ENCODE assay signal across 8 mouse cellular contexts in the genomic region with DNA sequence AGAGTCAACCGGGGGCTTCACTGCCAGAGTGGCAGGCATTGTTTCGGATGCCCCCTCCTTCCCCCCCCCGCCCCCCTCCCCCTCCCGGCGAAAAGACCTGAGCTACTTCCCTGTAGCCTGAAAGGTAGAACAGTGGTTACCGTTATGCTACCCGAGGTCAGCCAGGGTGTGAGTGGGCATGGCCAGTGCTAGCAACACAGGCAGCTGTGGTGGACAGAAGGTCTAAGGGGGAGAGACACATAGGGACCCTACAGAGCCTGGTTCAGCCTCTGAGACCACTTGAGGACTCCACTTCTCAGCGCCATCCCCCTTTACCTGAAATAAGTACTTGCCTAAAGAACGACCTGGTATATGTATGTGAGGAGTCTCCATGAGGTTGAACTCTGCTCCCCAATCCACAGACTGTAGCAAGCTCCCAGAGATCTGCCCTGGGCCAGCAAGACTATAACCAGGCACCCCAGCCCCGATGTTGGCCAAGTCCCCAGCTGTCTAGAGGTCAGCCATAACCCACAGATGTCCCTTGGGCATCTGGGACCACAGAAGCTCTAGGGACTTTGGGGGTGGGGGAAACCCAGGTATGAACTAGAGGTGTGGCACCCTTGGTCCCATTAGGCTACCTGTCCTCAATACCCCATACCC.
DNase-seq lines count a peak whose midpoint lies in the region; ATAC-seq and TF ChIP-seq lines count a peak whose summit lies in the region.

No protein-coding gene starts in this region.

- H3K36me3 ChIP-seq in CH12.LX (replicated peaks in 1 of 2; ENCODE audit: control insufficient read depth in 1 of 2, insufficient read depth in 1 of 2, low read length in 1 of 2) = no peaks in the 10 kb centered on the region
- H3K36me3 ChIP-seq in hindbrain, embryonic 11.5 days (ENCODE audit: control insufficient read depth, insufficient read depth, low read length) = no peaks in the 10 kb centered on the region
- H3K36me3 ChIP-seq in megakaryocyte, embryonic 14.5 days (replicated peaks; ENCODE audit: low read length) = no peaks in the 10 kb centered on the region

- peak; percentile 45; the same call in 1 of the 2 replicates for TF ChIP-seq EP300 in CH12.LX (IDR thresholded peaks at IDR 0.05; ENCODE audit: low read length)

- 33% methylated on average over 9 of the region's 10 CpGs for WGBS in hindbrain, embryonic 11.5 days

- H3K4me1 ChIP-seq in CH12.LX (ENCODE audit: control insufficient read depth in 1 of 2, insufficient read depth in 2 of 2) = peaks cover 21 to 41% of the 10 kb centered on the region in 2 experiments
- H3K4me1 ChIP-seq in hindbrain, embryonic 11.5 days (replicated peaks; ENCODE audit: control insufficient read depth, insufficient read depth, low read length) = peaks cover 2% of the 10 kb centered on the region; the same call in 1 of the 2 replicates
- H3K4me1 ChIP-seq in megakaryocyte, embryonic 14.5 days = peaks cover 15% of the 10 kb centered on the region

- ATAC-seq in hindbrain, embryonic 11.5 days (ENCODE audit: low FRiP score) = no peak; the same call in 1 of the 2 replicates
- ATAC-seq in erythroblast, adult 5-6 weeks (replicated peaks; ENCODE audit: low FRiP score, poor library complexity, severe bottlenecking) = no peak

- DNase-seq in gastrocnemius, adult 2 months = no peak
- DNase-seq in gastrocnemius, postnatal 4 days (ENCODE audit: low spot score in 2 of 2) = no peak
- no peak for DNase-seq in CH12.LX (ENCODE audit: extremely low read depth)
- no peak for DNase-seq in hindbrain, embryonic 11.5 days (ENCODE audit: low spot score)
- DNase-seq in right cerebral cortex, postnatal 36 days (ENCODE audit: low spot score in 2 of 2) = no peak
- DNase-seq in Muller cell, postnatal 12 days (ENCODE audit: inconsistent ontology term) = no peak

- no peak for TF ChIP-seq POLR2A in CH12.LX (IDR thresholded peaks at IDR 0.05; ENCODE audit: low read depth, low read length)

- in situ Hi-C loops in CH12.LX (cut with MboI; ENCODE audit: low pct_ligation_motif_present, low pct_unique_long_range_greater_than_20kb, low sequenced_read_pairs) = no loop called here

- no peaks in the 10 kb centered on the region for H3K27me3 ChIP-seq in CH12.LX (replicated peaks)
- H3K27me3 ChIP-seq in hindbrain, embryonic 11.5 days (ENCODE audit: control insufficient read depth, insufficient read depth, low read length) = peaks cover 74% of the 10 kb centered on the region
- peaks cover 79% of the 10 kb centered on the region for H3K27me3 ChIP-seq in megakaryocyte, embryonic 14.5 days (replicated peaks)

- intact Hi-C loops in gastrocnemius, adult 2 months (cut with DNase I) = no loop called here

- H3K4me2 ChIP-seq in CH12.LX (ENCODE audit: insufficient read depth, low read depth, poor library complexity, severe bottlenecking) = no peak overlapping the region
- peak overlapping the region; percentile 62 for H3K4me2 ChIP-seq in hindbrain, embryonic 11.5 days (replicated peaks; ENCODE audit: low read depth, low read length)

- no peak for TF ChIP-seq CTCF in gastrocnemius, adult 2 months (IDR thresholded peaks at IDR 0.05)
- no peak for TF ChIP-seq CTCF in CH12.LX (conservative IDR thresholded peaks at IDR 0.05 in 1 of 2, IDR thresholded peaks at IDR 0.05 in 1 of 2; ENCODE audit: low read depth in 2 of 2, low read length in 2 of 2)

- H3K27ac ChIP-seq in gastrocnemius, adult 2 months = peak overlapping the region; percentile 96
- H3K27ac ChIP-seq in CH12.LX (ENCODE audit: insufficient read depth, low read depth) = no peak overlapping the region
- no peak overlapping the region for H3K27ac ChIP-seq in hindbrain, embryonic 11.5 days (ENCODE audit: low read depth, low read length)

- H3K79me2 ChIP-seq in CH12.LX (replicated peaks; ENCODE audit: control insufficient read depth, extremely low read depth, insufficient read depth, poor library complexity, severe bottlenecking) = no peaks in the 10 kb centered on the region

- no peaks in the 10 kb centered on the region for H3K9me3 ChIP-seq in CH12.LX (replicated peaks; ENCODE audit: low read length)
- H3K9me3 ChIP-seq in hindbrain, embryonic 11.5 days (ENCODE audit: control insufficient read depth, low read length) = no peaks in the 10 kb centered on the region
- H3K9me3 ChIP-seq in megakaryocyte, embryonic 14.5 days = no peaks in the 10 kb centered on the region

- H3K4me3 ChIP-seq in gastrocnemius, adult 2 months = peak overlapping the region; percentile 81
- H3K4me3 ChIP-seq in CH12.LX (replicated peaks in 1 of 3; ENCODE audit: low read depth in 2 of 3, low read length in 2 of 3, poor library complexity in 1 of 3) = no peak overlapping the region
- peak overlapping the region; percentile 30; the same call in 1 of the 2 replicates for H3K4me3 ChIP-seq in hindbrain, embryonic 11.5 days (ENCODE audit: low read depth, low read length)
- H3K4me3 ChIP-seq in megakaryocyte, embryonic 14.5 days (replicated peaks) = peak overlapping the region; percentile 84

- TF ChIP-seq RAD21 in CH12.LX (IDR thresholded peaks at IDR 0.05; ENCODE audit: low read depth, low read length) = no peak

- dilution Hi-C loops in CH12.LX (cut with MboI; ENCODE audit: extremely low pct_ligation_motif_present, extremely low pct_unique_long_range_greater_than_20kb, low sequenced_read_pairs) = no loop called here

- H3K9ac ChIP-seq in CH12.LX (ENCODE audit: insufficient read depth, low read depth) = no peak overlapping the region
- H3K9ac ChIP-seq in hindbrain, embryonic 11.5 days (ENCODE audit: low read depth, low read length) = no peak overlapping the region; the same call in 1 of the 2 replicates

TF ChIP-seq in CH12.LX, 34 proteins besides CTCF, POLR2A, EP300 and RAD21:
- TF ChIP-seq SIN3A (IDR thresholded peaks at IDR 0.05; ENCODE audit: low read length) (no peak), GABPA (IDR thresholded peaks at IDR 0.05; ENCODE audit: insufficient replicate concordance, low read depth, low read length) (no peak), TCF12 (IDR thresholded peaks at IDR 0.05; ENCODE audit: low read depth, low read length) (peak; percentile 57; the same call in 1 of the 2 replicates), HCFC1 (IDR thresholded peaks at IDR 0.05; ENCODE audit: low read depth, low read length) (no peak), MYC (IDR thresholded peaks at IDR 0.05; ENCODE audit: low read depth, low read length) (no peak), JUND (conservative IDR thresholded peaks at IDR 0.05; ENCODE audit: low read depth, low read length) (no peak), E2F4 (IDR thresholded peaks at IDR 0.05; ENCODE audit: insufficient replicate concordance, low read depth, low read length) (no peak), TBP (conservative IDR thresholded peaks at IDR 0.05; ENCODE audit: low read depth, low read length) (no peak), UBTF (IDR thresholded peaks at IDR 0.05; ENCODE audit: low read depth, low read length) (no peak), MEF2A (IDR thresholded peaks at IDR 0.05; ENCODE audit: borderline replicate concordance, low read depth, low read length) (no peak), CHD2 (IDR thresholded peaks at IDR 0.05; ENCODE audit: low read length) (0 out of 2 replicates have a peak, but pooled peaks have one; percentile 43), POLR2AphosphoS2 (IDR thresholded peaks at IDR 0.05; ENCODE audit: low read depth, low read length) (no peak), CHD1 (IDR thresholded peaks at IDR 0.05; ENCODE audit: low read depth, low read length) (no peak), IRF4 (IDR thresholded peaks at IDR 0.05; ENCODE audit: low read depth, low read length) (0 out of 2 replicates have a peak, but pooled peaks have one; percentile 14), RCOR1 (conservative IDR thresholded peaks at IDR 0.05; ENCODE audit: low read depth, low read length) (no peak), MAX (IDR thresholded peaks at IDR 0.05; ENCODE audit: low read length) (no peak), ZMIZ1 (IDR thresholded peaks at IDR 0.05; ENCODE audit: low read depth, low read length) (no peak), ETS1 (conservative IDR thresholded peaks at IDR 0.05; ENCODE audit: low read depth, low read length) (0 out of 2 replicates have a peak, but pooled peaks have one; percentile 21), MAFK (IDR thresholded peaks at IDR 0.05; ENCODE audit: insufficient replicate concordance, low read length) (0 out of 2 replicates have a peak, but pooled peaks have one; percentile 48), ZNF384 (IDR thresholded peaks at IDR 0.05; ENCODE audit: low read depth, low read length) (no peak), MAZ (IDR thresholded peaks at IDR 0.05; ENCODE audit: low read depth, low read length) (no peak), MXI1 (IDR thresholded peaks at IDR 0.05; ENCODE audit: low read depth, low read length) (no peak), ELF1 (IDR thresholded peaks at IDR 0.05; ENCODE audit: low read depth, low read length) (no peak), PAX5 (IDR thresholded peaks at IDR 0.05; ENCODE audit: low read length) (no peak), ZC3H11A (IDR thresholded peaks at IDR 0.05; ENCODE audit: low read depth, low read length) (no peak), JUN (IDR thresholded peaks at IDR 0.05; ENCODE audit: insufficient read depth, low read depth, low read length) (no peak), KAT2A (IDR thresholded peaks at IDR 0.05; ENCODE audit: insufficient replicate concordance, low read length) (0 out of 2 replicates have a peak, but pooled peaks have one; percentile 34), BHLHE40 (IDR thresholded peaks at IDR 0.05; ENCODE audit: low read depth, low read length) (no peak), USF2 (conservative IDR thresholded peaks at IDR 0.05; ENCODE audit: low read depth, low read length) (no peak), USF1 (IDR thresholded peaks at IDR 0.05; ENCODE audit: low read depth, low read length) (no peak), NELFE (IDR thresholded peaks at IDR 0.05; ENCODE audit: low read depth, low read length) (no peak)

Comparison
In these comparisons a context has a peak if more than half of its experiments do, and no peak if none do; other contexts are left out.
1. H3K4me3 ChIP-seq: peak in gastrocnemius, adult 2 months (single experiment), hindbrain, embryonic 11.5 days (single experiment) and megakaryocyte, embryonic 14.5 days (single experiment); none in CH12.LX (0 of 3).